In the genomic region with DNA sequence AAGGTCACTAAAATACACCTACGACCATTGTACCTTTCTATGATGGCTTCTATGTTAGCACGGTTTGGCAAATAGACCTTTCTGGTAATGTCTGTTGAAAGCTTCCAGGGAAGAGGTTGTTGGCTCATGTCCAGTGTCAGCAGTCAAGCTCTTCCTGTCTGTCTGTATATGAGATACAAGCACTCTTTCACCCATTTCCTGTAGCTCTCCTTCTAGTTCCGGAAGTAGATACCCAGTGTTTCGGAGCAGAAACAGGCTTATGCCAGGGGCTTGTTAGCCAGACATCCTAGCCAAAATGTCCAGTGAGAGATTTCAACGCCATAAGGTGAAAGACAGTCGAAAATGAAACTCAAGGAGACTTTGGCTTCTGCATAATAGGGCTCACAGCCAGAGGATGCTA, we compare ENCODE assay signal across 17 mouse cellular contexts. TPM values are rescaled to one million over a fixed set of nuclear protein-coding genes. Genes with fewer than 3 reads are reported as not detected.
DNase-seq lines count a peak whose midpoint lies in the region; ATAC-seq and TF ChIP-seq lines count a peak whose summit lies in the region.
"Had no signal": no experiment of that assay in that cellular context is flagged by ENCODE, and none has a peak within 500 bp of the region (broad histone marks: within the 10 kb centered on the region; RNA-seq: fewer than 3 reads in every experiment).

No protein-coding gene starts in this region.

- H3K4me1 ChIP-seq in heart, embryonic 10.5 days, result no peaks in the 10 kb centered on the region
- peaks cover 4% of the 10 kb centered on the region for H3K4me1 ChIP-seq in lung, embryonic 14.5 days (ENCODE audit: insufficient read depth)
- H3K4me1 ChIP-seq: hindbrain, embryonic 12.5 days; intestine, embryonic 15.5 days; liver, embryonic 15.5 days; stomach, embryonic 15.5 days had no signal

- H3K4me3 ChIP-seq in heart, embryonic 10.5 days, result no peak overlapping the region
- H3K4me3 ChIP-seq in lung, embryonic 14.5 days (ENCODE audit: low read depth, low read length), result no peak overlapping the region
- H3K4me3 ChIP-seq: hindbrain, embryonic 12.5 days; intestine, embryonic 15.5 days; liver, embryonic 15.5 days; stomach, embryonic 15.5 days had no signal

- no peaks in the 10 kb centered on the region for H3K36me3 ChIP-seq in heart, embryonic 10.5 days
- no peaks in the 10 kb centered on the region for H3K36me3 ChIP-seq in lung, embryonic 14.5 days (ENCODE audit: insufficient read depth)
- H3K36me3 ChIP-seq: G1E; hindbrain, embryonic 12.5 days; intestine, embryonic 15.5 days; liver, embryonic 15.5 days; stomach, embryonic 15.5 days had no signal

- DNase-seq in heart, adult 11 months, result peak; percentile 85
- DNase-seq in heart, embryonic 10.5 days (ENCODE audit: low spot score), result no peak
- DNase-seq in lung, embryonic 14.5 days, result peak; percentile 20
- no peak for DNase-seq in lung, postnatal 25 days (ENCODE audit: low spot score)
- DNase-seq in adrenal gland, postnatal 25 days, result no peak
- DNase-seq: cerebellum, adult 8-10 months; kidney, postnatal 14 days; thymus, adult 2 months had no signal

- no peak overlapping the region for H3K27ac ChIP-seq in heart, embryonic 10.5 days
- no peak overlapping the region for H3K27ac ChIP-seq in lung, embryonic 14.5 days (ENCODE audit: low read depth)
- H3K27ac ChIP-seq: hindbrain, embryonic 12.5 days; intestine, embryonic 15.5 days; liver, embryonic 15.5 days; stomach, embryonic 15.5 days had no signal

- H3K9me3 ChIP-seq in heart, embryonic 10.5 days, result no peaks in the 10 kb centered on the region
- no peaks in the 10 kb centered on the region for H3K9me3 ChIP-seq in lung, embryonic 14.5 days (ENCODE audit: low read depth, low read length)
- H3K9me3 ChIP-seq: hindbrain, embryonic 12.5 days; intestine, embryonic 15.5 days; liver, embryonic 15.5 days; stomach, embryonic 15.5 days had no signal

- WGBS in heart, embryonic 10.5 days, result 74% methylated on average over 6 of the region's 6 CpGs
- WGBS in lung, embryonic 14.5 days, result 67% methylated on average over 6 of the region's 6 CpGs

- no peak overlapping the region for H3K4me2 ChIP-seq in lung, embryonic 14.5 days
- H3K4me2 ChIP-seq: hindbrain, embryonic 12.5 days; intestine, embryonic 15.5 days; liver, embryonic 15.5 days; stomach, embryonic 15.5 days had no signal

- H3K9ac ChIP-seq in lung, embryonic 14.5 days, result no peak overlapping the region
- H3K9ac ChIP-seq: forebrain, postnatal 0 days; hindbrain, embryonic 12.5 days; intestine, embryonic 15.5 days; liver, embryonic 15.5 days; stomach, embryonic 15.5 days had no signal

- TF ChIP-seq CTCF in lung, embryonic 14.5 days (IDR thresholded peaks at IDR 0.05; ENCODE audit: low read depth), result no peak

- ATAC-seq in lung, embryonic 14.5 days (ENCODE audit: insufficient read depth), result no peak
- ATAC-seq in CD4-positive, CD25-positive, alpha-beta regulatory T cell, adult 4 months, result peak; percentile 72
- ATAC-seq in inflammation-experienced regulatory T-cells, adult 6 months, result peak; percentile 71
- ATAC-seq: forebrain, postnatal 0 days; intestine, embryonic 15.5 days; midbrain, embryonic 16.5 days had no signal

- no peaks in the 10 kb centered on the region for H3K27me3 ChIP-seq in heart, embryonic 10.5 days (ENCODE audit: insufficient read depth, poor library complexity, severe bottlenecking)
- H3K27me3 ChIP-seq in lung, embryonic 14.5 days (ENCODE audit: insufficient read depth, low read length), result no peaks in the 10 kb centered on the region
- H3K27me3 ChIP-seq: hindbrain, embryonic 12.5 days; intestine, embryonic 15.5 days; liver, embryonic 15.5 days; stomach, embryonic 15.5 days had no signal

RNA-seq across cellular contexts. Expression of a gene that starts 38.9 kb away (rescaled TPM):
- 1.9 and 2.2 TPM in 2 replicates for polyA plus RNA-seq in heart, embryonic 10.5 days (2016; fragmentation: Nextera tagmentation; extraction: Ambion mirVana)
- 4.9 and 5.7 TPM in 2 replicates for polyA plus RNA-seq in lung, embryonic 14.5 days (2014; fragmentation: Nextera tagmentation; extraction: Ambion mirVana)
- polyA plus RNA-seq in CD4-positive, CD25-positive, alpha-beta regulatory T cell, adult 4 months (2017; shearing (Covaris generic)), result 100 to 1,000 TPM; 116 to 121 TPM
- polyA plus RNA-seq in inflammation-experienced regulatory T-cells, adult 6 months (2017; shearing (Covaris generic)), result 100 to 1,000 TPM; 102 to 143 (median 138) TPM
- total RNA-seq in adrenal gland, postnatal 25 days (2021), result 18.1 and 22.2 TPM in 2 replicates
- polyA plus RNA-seq: G1E had no signal

Comparison
In these comparisons a context has a peak if more than half of its experiments do, and no peak if none do; other contexts are left out.
1. DNase-seq: peak in heart, adult 11 months (single experiment) and lung, embryonic 14.5 days (single experiment); none in heart, embryonic 10.5 days (single experiment), lung, postnatal 25 days (single experiment) and adrenal gland, postnatal 25 days (single experiment).
2. RNA of a gene that starts 38.9 kb away (polyA plus RNA-seq): 102 to 143 TPM in inflammation-experienced regulatory T-cells, adult 6 months and 116 to 121 TPM in CD4-positive, CD25-positive, alpha-beta regulatory T cell, adult 4 months; 4.9 to 5.7 TPM in lung, embryonic 14.5 days and 1.9 to 2.2 TPM in heart, embryonic 10.5 days; every median in the first group is over 10 times any median in the second.